Mouse (Mus musculus) cerebral cortex, adult 2 months (tissue): Measurements from ENCODE around the gene Cfap161.

Experiments
- WGBS: fragments of 180-500 bp; shearing (Covaris S2); methylation state at CpG from one replicate; pipeline ENCODE4 v1.1.7; 2018; 5-methylcytosine and 5-hydroxymethylcytosine counted together

The Cfap161 gene

DNA sequence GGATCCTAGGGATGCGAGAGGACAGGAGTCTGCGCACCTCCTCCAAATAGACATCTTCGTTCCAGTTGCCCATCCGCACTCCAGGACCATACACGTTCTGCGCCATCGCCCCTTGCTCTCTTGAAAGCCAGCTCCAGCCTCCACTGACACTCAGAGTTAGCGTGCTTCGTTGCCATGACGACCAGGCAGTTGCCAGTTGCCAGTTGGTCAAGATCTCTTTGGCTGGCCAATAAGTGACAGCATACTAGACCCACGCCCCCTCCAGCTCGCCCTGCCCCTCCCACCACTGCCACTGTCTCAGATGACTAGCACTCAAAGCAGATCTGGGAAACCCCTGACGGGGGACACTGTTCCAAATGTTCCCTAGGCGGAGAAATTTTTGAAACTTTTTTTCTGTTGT, at the start of gene Cfap161:
TSS of gene Cfap161 (minus strand) at position 176 of the 400 bp plus-strand sequence.
- WGBS = 23% methylated on average over 14 of the region's 14 CpGs

DNA sequence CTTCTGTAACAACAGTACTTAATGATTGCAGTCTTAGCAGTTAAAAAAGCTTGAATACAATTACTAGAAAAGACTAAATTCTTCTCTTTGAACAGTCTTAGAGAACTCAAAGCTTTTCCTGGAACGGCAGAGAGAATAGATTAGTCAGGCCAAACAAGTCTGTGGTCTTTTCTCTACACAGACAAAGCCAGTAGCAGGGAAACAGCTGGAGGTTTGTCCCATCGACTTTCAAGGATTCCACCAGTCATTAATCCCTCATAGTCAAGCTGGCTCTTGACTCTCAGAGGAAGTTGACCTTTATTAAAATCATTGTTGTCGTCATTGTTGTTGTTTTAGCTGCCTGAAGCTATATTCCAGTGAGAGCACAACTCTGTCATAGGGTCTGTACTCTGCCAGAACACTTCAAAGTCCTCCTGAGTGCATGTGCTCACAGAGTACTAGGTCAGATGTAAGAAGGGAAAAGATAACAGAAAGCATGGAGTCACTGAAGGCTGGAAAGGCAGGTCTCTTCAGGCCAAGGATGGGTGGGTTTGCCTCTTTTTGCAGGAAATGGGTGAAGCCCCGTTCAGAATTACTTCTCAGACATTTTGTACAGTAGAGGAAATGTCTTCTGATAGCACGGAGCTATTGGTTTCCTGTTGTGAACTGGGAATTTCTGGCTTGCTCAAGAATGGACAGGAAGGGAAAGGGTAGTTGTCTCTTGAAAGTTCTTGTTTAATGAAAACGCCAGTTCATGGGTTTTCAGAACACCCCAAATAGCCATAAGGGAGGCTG, 48.0 kb upstream of the Cfap161 start:
- WGBS = 58% methylated on average over 6 of the region's 6 CpGs

DNA sequence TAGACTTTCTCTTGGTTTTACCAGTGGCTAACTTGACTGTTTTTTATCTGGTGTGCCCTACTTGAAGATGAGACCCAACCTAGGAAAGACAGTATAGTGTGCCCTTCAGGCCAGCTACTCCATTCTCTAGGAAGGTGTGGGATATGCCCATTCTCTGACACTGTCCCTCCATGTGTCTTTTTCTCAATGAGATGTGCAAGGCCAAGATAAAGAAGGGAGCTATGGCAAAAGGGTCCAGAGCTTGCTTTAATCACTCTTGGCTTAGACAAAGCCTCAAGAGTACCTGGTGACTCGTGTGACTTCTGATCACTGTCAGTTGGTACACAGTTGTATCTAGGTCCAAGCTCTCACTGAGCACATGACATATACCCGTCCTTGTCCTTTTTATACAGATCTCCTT, 45.4 kb upstream of the Cfap161 start:
- 95% methylated on average over 2 of the region's 2 CpGs for WGBS

DNA sequence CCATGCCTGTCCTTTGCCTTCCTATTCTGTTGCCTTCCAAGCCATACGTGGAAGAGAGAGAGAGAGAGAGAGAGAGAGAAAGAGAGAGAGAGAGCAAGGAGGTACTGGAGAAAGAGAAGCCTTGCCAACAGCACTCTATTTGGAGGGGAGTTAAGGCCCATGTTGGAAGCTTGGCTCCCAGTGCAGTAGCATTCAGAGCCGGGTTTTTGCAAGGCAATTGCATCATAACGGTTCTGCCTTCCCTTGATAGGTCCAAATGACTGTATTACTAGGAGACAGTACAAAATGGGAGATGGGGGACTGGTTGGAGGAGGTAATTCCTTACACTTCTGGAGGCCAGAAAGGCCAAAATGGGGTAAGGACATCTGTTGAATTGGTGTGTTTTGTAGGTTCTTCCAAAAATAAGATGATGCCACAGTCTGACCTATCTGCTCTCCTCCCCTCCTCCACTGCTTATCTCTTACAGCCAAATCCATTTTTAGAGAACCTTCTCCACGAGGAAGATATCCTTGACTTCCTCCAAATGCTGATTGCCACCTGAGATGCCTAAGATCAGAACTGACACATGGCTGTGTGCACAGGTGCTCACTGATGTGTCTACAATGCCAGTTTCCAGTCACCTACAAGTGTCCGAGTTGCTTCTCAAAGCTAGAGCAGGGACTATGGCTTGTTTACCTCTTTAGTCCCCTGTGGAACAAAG, 44.0 kb upstream of the Cfap161 start:
- 59% methylated on average over 5 of the region's 5 CpGs for WGBS

DNA sequence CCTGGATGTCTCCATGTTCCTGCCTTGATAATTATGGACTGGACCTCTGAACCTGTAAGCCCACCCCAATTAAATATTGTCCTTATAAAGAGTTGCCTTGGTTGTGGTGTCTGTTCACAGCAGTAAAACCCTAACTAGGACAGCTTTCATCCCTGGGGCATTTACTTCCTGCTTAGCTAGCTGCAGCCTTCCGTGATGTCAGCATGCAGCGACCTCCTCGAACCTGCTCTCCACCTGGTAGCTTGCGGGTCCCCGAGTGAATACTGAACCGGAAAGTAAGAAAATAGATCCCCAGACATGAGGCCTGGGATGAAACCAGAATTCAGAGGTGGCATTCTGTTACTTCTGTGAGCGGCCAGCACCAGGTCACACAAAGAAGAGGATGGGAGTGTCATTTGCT, 34.7 kb upstream of the Cfap161 start:
- WGBS = 91% methylated on average over 7 of the region's 7 CpGs

DNA sequence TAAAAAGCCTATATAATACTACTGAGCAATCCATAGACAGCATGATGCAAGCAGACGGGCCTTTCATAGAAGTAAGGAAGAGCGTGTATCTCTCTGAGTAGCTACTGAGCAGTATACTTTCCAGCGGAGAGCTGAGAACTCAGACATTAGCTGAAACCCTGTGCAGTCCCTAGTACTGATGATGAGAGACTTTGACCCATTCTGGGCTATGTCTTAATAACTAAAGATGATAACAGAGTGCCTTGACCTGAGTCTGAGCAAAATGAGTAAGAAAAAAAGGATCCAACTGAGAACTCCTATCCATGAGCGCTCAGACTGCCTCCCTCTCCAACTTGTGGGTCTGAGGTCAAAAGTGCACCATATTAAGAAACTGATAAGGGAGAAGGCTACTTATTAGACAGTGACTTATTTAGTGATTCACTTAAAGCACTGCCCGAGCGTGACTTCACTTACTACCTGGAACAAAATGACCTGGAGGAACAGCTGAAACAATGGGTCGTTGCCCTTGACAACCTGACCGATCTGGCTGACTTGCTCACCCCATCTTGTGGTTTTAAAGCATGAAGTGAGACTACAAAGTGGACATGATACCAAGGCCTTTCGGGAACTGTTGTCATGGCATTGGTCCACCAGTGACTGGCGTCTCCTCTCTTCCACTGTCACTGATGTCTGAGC, 32.9 kb upstream of the Cfap161 start:
- WGBS = 94% methylated on average over 10 of the region's 10 CpGs

DNA sequence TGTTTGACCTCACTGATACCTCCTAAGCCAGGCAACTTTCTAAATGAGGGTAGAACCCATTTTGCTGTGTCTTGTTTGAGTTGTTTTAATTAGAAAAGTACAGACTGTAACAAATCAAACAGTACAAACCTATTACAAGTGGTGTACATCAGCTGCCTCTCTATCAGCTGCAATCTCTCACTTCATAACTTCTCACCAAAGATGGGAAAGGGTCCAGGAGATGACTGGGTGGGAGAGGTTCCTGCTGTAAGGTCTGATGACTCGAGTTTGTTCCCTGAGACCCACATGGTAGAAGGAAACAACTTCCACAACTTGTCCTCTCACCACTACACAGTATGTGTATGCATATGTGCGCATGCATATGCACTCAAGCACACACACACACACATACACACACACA, 32.1 kb upstream of the Cfap161 start:
- 88% methylated on average over 2 of the region's 2 CpGs for WGBS

DNA sequence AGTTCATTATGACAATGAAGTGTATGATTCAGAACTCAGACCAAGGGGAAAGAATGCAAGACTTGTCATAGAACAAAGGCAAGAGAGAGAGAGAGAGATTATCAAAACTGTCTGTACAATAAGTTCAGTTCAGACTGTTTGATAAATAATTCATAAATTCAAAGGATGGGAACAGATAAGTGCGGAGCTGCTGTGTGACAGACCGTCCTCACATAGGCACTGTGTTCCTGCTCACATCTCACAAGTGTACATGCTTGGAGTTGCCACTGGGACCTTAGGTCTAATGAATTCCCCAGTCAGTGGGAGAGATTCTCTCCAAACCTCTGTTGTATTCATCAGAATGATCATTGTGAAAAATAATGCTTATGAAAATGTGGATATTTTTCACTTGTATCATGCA, 27.3 kb upstream of the Cfap161 start:
- 84% methylated on average over 2 of the region's 2 CpGs for WGBS

DNA sequence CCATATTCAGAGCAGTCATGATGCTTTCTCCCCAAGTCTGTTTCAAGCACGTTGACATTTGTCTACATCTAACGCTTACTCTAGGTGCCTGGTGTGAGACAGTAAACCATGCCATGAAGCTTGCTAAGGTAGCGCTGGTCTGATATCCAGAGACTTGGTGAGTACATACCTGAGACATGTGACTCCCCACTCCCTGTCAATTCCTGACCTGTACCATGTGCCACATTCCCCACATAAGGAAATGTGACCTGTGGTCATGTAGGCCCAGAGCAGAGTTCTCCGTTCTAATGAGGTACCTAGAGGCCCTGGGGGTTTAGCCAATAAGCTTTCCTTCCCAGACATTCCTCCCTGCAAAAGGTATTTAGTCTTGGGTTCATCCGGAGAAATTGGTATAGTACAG, 22.2 kb upstream of the Cfap161 start:
- 96% methylated on average over 5 of the region's 5 CpGs for WGBS

DNA sequence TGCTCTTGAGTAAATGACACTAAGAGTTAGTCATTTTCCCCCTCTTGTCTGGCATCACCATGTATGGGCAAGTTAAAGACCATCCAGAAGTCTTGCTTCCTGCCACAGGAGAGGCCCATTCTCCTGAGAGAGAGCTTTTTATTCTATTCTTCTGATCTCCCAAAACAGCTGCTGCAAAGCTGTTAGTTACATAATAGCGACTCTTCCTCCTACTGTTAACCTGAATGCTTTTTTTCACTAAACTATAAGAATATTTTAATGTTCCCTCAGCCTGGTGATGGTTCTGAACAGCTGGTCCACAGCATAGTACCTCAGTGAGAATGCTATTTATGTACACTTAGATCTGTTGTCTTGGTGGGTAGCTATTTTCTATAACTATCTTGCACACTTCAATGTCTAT, 21.0 kb upstream of the Cfap161 start:
- WGBS = 43% methylated on average over 1 of the region's 1 CpGs

DNA sequence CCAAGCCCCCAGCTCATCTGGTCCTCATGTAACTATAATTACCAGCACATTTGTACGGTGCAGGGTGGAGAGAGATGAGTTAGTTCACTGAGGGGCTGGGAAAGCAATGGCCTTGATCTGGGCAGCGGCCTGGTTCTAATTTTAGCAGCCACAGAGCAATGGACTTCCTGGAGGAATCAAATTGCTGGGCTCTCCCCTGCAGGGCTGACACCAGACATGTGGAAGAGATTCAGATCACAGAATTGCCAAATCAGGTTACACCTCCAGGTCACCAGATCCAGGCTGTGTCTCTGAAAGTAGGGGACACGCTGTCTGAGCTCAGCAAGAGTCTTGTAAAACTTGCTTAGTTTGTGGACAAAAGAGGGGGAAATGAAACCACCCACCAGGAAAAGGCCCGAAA, 19.3 kb upstream of the Cfap161 start:
- WGBS = 41% methylated on average over 4 of the region's 4 CpGs

DNA sequence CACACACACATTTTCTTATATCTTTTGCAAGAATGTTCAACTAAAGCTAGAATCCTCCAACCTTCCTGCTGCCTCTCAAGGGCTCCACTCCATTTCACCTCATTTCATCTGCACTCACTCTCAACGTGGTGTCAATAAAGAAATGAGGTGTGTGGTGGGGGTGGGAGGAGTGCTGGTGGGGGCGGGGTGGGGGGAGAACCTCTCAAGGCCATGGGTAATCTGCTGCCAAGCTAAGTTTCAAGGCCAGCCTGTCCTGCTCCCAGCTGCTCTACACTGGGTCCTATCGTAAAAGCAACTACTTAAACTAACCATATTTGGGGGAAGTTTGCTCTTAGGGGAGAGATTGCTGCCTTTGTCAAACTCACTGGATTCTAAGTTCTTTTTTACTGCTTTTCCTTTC, 18.8 kb upstream of the Cfap161 start:
- WGBS = 43% methylated on average over 3 of the region's 3 CpGs

DNA sequence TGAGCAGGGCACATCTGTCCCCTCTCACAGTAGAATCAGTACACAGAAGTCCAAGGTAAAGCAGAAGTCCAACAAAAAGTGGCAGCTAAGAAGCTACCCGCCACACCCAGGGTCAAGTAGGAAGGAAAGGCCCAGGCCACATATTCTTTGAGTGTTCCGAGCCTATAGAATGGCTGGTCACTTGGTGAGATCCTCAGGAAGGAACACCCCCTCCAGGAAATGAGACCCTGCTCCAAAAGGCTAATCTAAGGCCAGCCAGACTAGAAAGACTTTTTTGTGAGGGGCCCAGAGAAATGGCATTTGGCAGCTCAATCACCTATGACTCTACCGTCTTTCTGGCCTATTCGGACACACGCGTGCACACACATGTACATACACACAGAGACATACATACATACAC, 18.3 kb upstream of the Cfap161 start:
- 88% methylated on average over 6 of the region's 6 CpGs for WGBS

DNA sequence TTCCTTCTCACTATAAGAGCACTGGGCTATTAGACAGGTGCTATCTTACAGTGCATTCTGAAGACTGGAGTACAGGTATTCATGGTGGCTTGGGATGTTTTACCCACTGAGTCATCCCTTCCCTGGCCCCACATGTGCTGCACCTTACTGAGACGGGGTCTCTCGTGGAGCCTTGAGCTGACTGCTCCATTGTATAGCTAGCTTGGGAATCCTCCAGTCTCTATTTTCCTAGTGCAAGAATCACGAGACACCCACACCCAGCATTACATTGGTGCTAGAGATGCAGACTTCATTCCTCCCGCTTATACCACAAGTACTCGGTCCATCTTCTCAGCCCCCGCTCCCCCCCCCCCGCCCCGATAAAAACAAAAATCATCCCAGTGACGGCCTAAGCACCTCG, 17.9 kb upstream of the Cfap161 start:
- 71% methylated on average over 10 of the region's 10 CpGs for WGBS

DNA sequence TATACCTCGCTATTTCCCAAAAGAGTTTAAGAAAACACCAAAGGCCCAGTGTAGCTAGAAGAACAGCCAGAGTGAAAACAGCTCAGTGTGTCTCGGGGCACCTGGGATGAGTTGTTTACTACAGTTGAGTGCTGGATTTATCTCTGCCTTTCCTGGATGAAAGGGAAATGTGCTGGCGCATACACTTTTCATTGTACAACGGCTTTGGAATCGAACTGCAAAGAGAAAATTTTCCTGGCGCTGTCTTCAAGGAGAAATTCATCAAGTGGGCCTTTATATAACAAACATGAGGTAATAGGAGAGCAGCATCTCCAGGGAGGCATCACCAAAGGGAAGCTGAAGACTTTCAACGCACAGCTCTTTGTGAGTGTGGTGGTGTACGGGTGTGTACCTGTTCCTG, 17.2 kb upstream of the Cfap161 start:
- whole genome bisulfite sequencing = 52% methylated on average over 8 of the region's 8 CpGs

DNA sequence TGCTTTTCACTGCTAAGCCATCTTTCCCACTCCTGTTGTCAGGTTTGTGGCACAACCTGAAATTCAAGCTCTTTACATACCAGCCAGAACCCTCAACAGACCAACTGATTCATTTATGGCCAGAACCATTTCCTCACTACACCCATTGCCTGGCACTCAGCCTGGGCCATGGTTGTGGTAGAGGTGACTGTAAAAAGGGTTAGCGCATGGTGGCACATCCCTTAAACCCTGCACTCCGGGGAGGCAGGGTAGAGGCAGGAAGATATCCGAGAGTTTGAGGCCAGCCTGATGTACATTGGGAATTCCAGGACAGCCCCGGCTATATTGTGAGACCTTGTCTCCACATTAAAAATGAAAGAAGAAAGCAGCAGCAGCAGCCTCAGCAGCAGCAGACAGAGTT, 16.8 kb upstream of the Cfap161 start:
- 89% methylated on average over 4 of the region's 4 CpGs for WGBS

DNA sequence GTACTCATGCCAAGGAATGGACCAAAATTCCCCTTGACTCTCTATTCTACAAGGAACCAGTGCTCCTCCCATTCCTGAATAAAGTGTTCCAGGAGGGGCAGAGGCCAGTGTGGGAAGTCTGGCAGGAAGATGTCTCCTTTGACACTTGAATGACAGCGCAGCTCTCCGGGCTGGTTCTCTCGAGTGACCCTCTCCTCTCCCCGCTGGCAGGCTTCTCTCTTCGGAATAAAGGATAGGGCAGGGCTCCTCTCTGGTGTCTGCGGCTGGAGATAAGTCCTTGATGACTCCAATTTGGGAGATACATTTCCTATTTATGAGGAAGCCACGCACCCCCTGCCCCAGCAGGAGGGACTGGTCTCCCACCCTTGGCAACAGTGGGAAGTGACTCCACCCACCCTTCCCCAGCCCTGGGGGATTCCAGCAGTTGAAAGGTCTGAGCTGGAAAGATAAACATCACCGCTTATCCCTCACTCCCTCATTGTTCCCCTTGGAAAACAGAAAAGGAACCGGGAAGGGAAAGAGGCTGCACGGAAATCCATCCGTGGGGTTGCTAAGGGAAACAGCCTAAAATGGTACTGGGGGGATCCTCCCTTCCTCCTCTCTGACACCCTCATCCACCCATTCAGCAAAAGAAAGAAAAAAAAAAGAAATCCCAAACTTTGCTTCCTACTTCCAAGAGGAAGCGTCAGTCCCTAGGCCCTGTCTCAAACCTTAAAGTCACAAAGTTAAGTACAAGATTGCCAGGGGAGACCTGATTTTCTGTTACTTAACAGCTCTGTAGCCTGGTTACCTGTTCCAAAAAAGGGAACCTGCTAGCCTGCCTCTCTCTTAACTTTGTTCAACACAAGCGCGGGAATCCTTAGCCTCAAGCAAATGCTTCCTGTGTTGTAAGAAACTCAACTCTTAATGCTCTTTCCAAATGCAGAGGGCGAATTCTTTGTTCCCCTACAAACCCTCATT, 15.7 kb upstream of the Cfap161 start:
- WGBS = 38% methylated on average over 15 of the region's 15 CpGs

DNA sequence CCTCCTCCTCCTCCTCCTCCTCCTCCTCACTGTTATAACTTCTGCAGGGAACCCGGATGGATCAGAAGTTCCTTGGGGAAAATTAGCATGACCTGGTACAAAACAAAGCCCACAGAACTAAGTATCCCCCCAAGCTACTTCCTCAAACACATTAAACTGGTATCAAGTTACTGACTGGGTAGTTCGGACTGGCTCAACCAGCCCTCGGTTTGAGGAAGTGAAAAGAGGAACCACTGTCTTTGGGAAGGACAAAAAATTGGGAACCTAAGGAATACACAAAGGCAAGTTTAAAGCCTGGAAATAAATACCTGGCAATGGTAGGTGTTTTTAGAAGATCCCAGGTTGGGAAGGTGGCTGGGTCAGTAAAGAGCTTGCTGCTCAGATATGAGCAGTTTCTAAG, 15.0 kb upstream of the Cfap161 start:
- 60% methylated on average over 2 of the region's 3 CpGs for WGBS

DNA sequence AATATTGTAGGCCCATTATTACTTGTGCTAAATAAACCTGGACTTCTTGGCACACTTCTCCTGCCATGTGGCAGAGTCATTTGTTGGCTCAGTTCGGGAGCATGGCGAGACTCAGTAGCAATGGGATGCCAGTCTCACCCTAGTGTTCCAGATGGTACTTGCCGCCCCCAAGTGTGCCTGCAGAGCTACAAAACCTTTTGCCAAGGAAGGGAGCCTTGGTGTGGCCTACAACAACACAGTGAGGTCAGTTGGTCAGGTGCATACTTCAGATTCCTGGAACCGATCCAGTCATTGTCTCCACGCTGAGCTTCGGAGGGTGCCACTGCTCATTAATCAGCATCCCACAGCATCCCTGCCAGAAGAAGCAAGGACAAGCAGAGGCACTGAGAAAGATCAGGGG, 14.4 kb upstream of the Cfap161 start:
- 22% methylated on average over 6 of the region's 6 CpGs for WGBS

DNA sequence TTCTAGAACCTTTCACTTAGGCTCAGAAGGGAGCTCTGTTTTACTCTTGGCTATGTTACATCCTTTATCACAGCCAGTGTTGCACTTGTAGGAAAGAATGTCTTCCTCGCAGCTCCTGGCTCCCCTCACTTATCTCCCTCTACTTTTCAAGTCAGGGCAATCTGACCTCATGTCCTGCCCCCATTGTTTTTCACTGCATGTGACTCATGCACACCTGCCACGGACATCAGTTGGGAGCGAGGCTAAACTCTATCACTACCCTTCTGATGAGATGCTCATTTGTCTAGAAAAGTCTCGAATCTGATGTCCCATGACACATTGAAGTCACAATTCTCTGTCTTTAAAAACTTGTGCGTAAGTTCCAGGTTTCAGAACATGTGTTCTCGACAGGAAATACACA, 12.3 kb upstream of the Cfap161 start:
- 80% methylated on average over 6 of the region's 6 CpGs for WGBS

DNA sequence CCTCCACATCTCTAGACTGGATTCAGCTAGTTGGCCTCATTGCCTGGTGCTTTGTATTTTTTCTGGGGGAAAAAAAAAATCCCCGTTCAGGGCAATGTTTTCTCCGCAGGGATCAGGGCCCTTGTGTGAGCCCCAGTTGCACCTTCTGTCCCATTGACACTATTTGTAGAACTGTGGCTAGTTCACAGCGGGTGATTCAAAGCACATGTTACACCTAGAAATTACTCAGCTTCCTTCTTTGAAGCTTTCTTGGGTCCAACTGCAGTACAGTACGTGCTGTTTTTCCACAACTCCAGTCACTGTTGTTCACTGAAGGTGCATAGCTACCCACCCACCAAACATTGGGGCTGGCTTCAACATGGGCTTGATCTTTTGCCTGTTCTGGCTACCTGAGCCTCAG, 9.1 kb upstream of the Cfap161 start:
- 90% methylated on average over 4 of the region's 4 CpGs for WGBS

DNA sequence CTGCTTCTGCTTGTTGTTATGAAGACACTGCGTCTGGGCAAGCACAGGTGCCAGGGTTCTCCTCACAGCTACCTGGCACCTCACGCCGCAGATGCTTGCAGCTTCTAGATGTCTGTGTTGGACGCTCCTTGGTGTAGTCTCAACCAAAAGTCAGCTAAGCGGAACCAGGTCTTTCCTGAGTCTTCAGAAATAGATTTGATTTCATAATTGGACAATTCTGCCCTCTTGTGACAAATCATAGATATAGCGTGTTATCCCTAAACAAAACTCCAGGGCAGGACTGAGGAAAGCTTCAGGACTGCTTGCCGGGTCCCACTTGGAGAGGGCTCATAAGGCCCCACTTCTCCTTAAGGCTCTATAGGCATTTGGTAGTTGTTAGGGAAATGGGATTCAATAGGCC, 7.8 kb upstream of the Cfap161 start:
- WGBS = 36% methylated on average over 7 of the region's 7 CpGs
